Mouse (Mus musculus) stomach, embryonic 14.5 days (tissue): Measurements from ENCODE around the gene Psip1. TPM values are rescaled to one million over a fixed set of nuclear protein-coding genes. Genes with fewer than 3 reads are reported as not detected.

Experiments
- ATAC-seq: fragments of 200-750 bp; cut with Nextera tagmentation; 2 replicates; pipeline ENCODE4 v1.8.0; 2017; ENCODE audit warnings: low read depth, moderate TSS enrichment; ENCODE audit not compliant: insufficient number of reproducible peaks, insufficient read depth, low FRiP score
- H3K27ac ChIP-seq: fragments of 300-500 bp; sonication (generic); 2 replicates; pipeline ENCODE4 v1.5.1; 2014; ENCODE audit warnings: mild to moderate bottlenecking, low read length, moderate library complexity, mixed read lengths
- H3K27me3 ChIP-seq: fragments of 300-500 bp; sonication (generic); 2 replicates; pipeline ENCODE4 v1.6.1; 2014; ENCODE audit warnings: low read length, control low read depth, mixed read lengths; ENCODE audit not compliant: control insufficient read depth, insufficient read depth
- H3K36me3 ChIP-seq: fragments of 300-500 bp; sonication (generic); 2 replicates; pipeline ENCODE4 v1.6.1; 2014; ENCODE audit warnings: mild to moderate bottlenecking, control low read depth, low read length, moderate library complexity, mixed read lengths; ENCODE audit not compliant: control insufficient read depth, insufficient read depth
- H3K4me1 ChIP-seq: fragments of 300-500 bp; sonication (generic); 2 replicates; pipeline ENCODE4 v1.6.1; 2014; ENCODE audit warnings: low read length, control low read depth, mixed read lengths; ENCODE audit not compliant: control insufficient read depth, insufficient read depth
- H3K4me2 ChIP-seq: fragments of 300-500 bp; sonication (generic); replicated peaks from 2 replicates; pipeline ENCODE4 v1.6.1; 2014; ENCODE audit warnings: low read depth, low read length, control low read depth
- H3K4me3 ChIP-seq: fragments of 300-500 bp; sonication (generic); 2 replicates; pipeline ENCODE4 v1.5.1; 2014; ENCODE audit warnings: low read depth, low read length, control low read depth
- H3K9ac ChIP-seq: fragments of 300-500 bp; sonication (generic); replicated peaks from 2 replicates; pipeline ENCODE4 v1.6.1; 2014; ENCODE audit warnings: low read depth, mild to moderate bottlenecking, control low read depth, low read length, moderate library complexity, mixed read lengths
- H3K9me3 ChIP-seq: fragments of 300-500 bp; sonication (generic); 2 replicates; pipeline ENCODE4 v1.6.1; 2016; ENCODE audit warnings: low read depth, low read length, control low read depth; ENCODE audit not compliant: control insufficient read depth
- WGBS: fragments of 180-500 bp; shearing (Covaris S2); extraction: QIAGEN DNeasy Blood & Tissue Kit; methylation state at CpG from one replicate; pipeline ENCODE4 v1.1.7; 2014; 5-methylcytosine and 5-hydroxymethylcytosine counted together
- polyA plus RNA-seq: library from polyadenylated mRNA; unstranded; fragments of >200 nt; fragmentation: Nextera tagmentation; extraction: Ambion mirVana; gene quantifications from 2 replicates; pipeline ENCODE4 v1.2.1, GENCODE M21; 2014

Psip1 gene
- polyA plus RNA-seq, 1 experiment from 2014 or later: 137 TPM

DNA sequence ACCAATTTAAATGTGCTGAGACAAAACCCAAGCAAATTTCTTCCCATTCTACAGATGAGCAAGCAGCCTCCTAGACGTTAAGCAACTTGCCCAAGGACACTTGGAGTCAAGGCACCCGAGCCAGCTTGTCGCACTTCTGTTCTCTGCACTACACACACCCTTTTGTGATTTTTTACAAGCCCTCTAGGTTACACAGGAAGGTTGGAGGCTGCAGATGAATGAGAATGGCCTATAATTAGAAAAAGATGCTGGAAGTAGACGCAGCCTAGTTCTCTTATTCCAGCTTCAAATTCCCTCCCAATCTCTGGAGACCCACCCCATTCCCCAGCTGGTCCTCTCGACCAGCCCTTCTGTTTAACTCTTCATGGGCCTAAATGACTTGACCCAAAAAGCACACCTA is 2.9 kb upstream of the Psip1 start:
- 0 out of 2 replicates have a peak, but pooled peaks cover 5% of the 10 kb centered on the region for H3K36me3 ChIP-seq
- H3K9me3 ChIP-seq: no peaks in the 10 kb centered on the region
- no peaks in the 10 kb centered on the region for H3K27me3 ChIP-seq
- 44% methylated on average over 5 of the region's 5 CpGs for WGBS
- H3K4me2 ChIP-seq: no peak overlapping the region
- ATAC-seq: no peak
- no peak overlapping the region for H3K27ac ChIP-seq
- H3K4me1 ChIP-seq: peaks cover 4% of the 10 kb centered on the region; the same call in 1 of the 2 replicates
- H3K4me3 ChIP-seq: no peak overlapping the region
- no peak overlapping the region for H3K9ac ChIP-seq

DNA sequence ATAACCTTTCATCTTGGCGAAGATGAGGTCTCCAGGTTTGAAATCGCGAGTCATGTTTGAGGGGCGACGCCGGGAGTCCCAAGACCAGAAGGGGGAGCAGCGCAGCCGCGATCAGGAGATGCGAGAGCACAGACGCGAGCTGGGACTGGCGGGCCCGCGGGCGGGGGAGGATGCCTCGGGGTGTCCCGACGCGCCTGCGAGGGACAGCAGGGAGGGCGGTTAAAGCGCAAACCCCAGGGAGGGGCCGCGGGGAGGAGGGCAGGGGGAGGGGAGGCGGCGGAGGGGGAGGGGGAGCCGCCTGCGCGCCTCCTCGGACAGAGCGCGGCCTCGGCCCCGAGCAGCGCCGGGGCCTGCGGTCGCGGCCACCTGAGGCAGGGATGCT is 533 bp downstream of the Psip1 start:
- peak overlapping the region; percentile 57 for H3K4me2 ChIP-seq
- H3K4me3 ChIP-seq: peak overlapping the region; percentile 87
- no peaks in the 10 kb centered on the region for H3K9me3 ChIP-seq
- peak overlapping the region; percentile 96 for H3K27ac ChIP-seq
- peak; percentile 85; the same call in 1 of the 2 replicates for ATAC-seq
- peaks cover 7% of the 10 kb centered on the region; the same call in 1 of the 2 replicates for H3K4me1 ChIP-seq
- peaks cover 22% of the 10 kb centered on the region; the same call in 1 of the 2 replicates for H3K36me3 ChIP-seq
- WGBS: 1% methylated on average over 24 of the region's 40 CpGs
- no peaks in the 10 kb centered on the region for H3K27me3 ChIP-seq
- peak overlapping the region; percentile 87 for H3K9ac ChIP-seq

DNA sequence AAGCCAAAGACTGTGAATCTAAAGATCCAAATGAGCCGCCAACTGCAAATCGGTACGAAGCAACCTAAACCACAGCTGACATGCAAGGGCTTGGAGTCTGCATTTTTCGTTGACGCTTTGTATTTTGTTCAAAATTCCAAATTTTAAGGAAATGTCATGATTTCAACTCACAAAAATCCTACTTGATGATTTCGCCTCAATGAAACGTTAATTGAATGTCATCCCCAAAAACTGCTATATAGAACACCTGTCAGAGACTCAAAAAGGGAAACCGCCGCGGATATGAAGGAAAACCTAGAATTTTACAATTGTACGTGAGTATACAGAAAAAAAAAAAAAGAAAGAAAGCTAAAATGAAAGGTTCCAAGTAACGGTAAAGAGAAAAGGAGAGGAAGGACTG is 1.0 kb downstream of the Psip1 start:
- peak overlapping the region; percentile 87; the same call in 1 of the 2 replicates for H3K9ac ChIP-seq
- 21% methylated on average over 12 of the region's 12 CpGs for WGBS
- no peaks in the 10 kb centered on the region for H3K27me3 ChIP-seq
- peak overlapping the region; percentile 57 for H3K4me2 ChIP-seq
- H3K27ac ChIP-seq: no peak overlapping the region
- peak overlapping the region; percentile 87 for H3K4me3 ChIP-seq
- ATAC-seq: no peak
- no peaks in the 10 kb centered on the region for H3K9me3 ChIP-seq
- H3K4me1 ChIP-seq: peaks cover 7% of the 10 kb centered on the region; the same call in 1 of the 2 replicates
- H3K36me3 ChIP-seq: peaks cover 24% of the 10 kb centered on the region

- no peak overlapping the region for H3K9ac ChIP-seq
- WGBS: 77% methylated on average over 3 of the region's 3 CpGs
- H3K4me2 ChIP-seq: no peak overlapping the region
- H3K27ac ChIP-seq: no peak overlapping the region
- H3K4me3 ChIP-seq: no peak overlapping the region
- H3K4me1 ChIP-seq: no peaks in the 10 kb centered on the region
- H3K27me3 ChIP-seq: no peaks in the 10 kb centered on the region
- H3K9me3 ChIP-seq: no peaks in the 10 kb centered on the region
- peaks cover 71% of the 10 kb centered on the region for H3K36me3 ChIP-seq
- no peak for ATAC-seq
Observed at GRCm38 (mm10) chr4:83468208-83468607, 18.1 kb downstream of the Psip1 start.

- 85% methylated on average over 7 of the region's 7 CpGs for WGBS
- Histone ChIP-seq H3K4me1 (no peaks in the 10 kb centered on the region), H3K27me3 (no peaks in the 10 kb centered on the region), H3K9me3 (no peaks in the 10 kb centered on the region), H3K4me2 (no peak overlapping the region), H3K27ac (no peak overlapping the region), H3K9ac (no peak overlapping the region), H3K4me3 (no peak overlapping the region), H3K36me3 (peaks cover 72% of the 10 kb centered on the region)
- no peak for ATAC-seq
Observed at GRCm38 (mm10) chr4:83467615-83468014, 18.6 kb downstream of the Psip1 start.

DNA sequence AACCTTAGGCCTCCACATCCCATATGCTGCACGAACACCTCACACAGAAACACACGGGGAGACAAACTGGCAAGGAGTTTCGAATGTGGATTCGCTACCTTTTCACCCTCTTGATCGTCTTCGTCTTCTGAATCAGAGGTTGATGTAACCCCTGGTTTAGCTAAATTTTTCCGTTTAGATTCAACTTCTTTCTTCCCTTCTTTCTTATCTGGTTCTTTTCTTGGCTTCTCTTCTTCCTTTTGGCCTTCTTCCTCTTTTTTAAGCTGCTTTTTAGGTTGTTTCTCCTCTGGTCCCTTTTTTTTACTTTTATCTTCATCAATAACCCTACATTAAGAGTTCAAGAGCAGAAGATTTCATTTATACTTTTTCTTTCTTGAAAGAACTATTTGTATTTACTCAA is 21.4 kb downstream of the Psip1 start:
- ATAC-seq: no peak
- H3K4me3 ChIP-seq: no peak overlapping the region
- peaks cover 71% of the 10 kb centered on the region for H3K36me3 ChIP-seq
- no peak overlapping the region for H3K4me2 ChIP-seq
- 88% methylated on average over 7 of the region's 7 CpGs for WGBS
- no peak overlapping the region for H3K9ac ChIP-seq
- no peaks in the 10 kb centered on the region for H3K9me3 ChIP-seq
- no peak overlapping the region for H3K27ac ChIP-seq
- H3K4me1 ChIP-seq: no peaks in the 10 kb centered on the region
- no peaks in the 10 kb centered on the region for H3K27me3 ChIP-seq

DNA sequence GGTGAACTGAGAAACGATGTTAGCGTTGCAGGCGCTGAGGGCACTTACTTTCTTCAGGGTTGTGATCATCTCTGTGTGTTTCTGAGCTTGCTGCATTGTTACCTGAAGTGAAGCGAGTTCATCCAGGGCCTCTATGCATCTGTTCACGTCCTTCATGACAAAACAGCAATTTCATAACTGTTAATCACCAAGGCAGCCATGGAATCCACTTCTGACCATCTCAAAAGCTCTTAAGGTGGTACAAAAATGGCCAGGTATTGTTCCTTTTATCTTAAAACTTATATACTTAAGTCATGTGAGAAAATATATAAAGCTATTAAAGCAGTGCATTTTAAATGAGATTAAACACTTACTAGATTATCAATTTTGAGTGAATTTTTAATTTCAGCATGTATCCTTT is 26.2 kb downstream of the Psip1 start:
- Histone ChIP-seq H3K9me3 (no peaks in the 10 kb centered on the region), H3K4me2 (no peak overlapping the region), H3K4me3 (no peak overlapping the region), H3K4me1 (no peaks in the 10 kb centered on the region), H3K36me3 (peaks cover 64% of the 10 kb centered on the region), H3K9ac (no peak overlapping the region), H3K27ac (no peak overlapping the region), H3K27me3 (no peaks in the 10 kb centered on the region)
- no peak for ATAC-seq
- WGBS: 89% methylated on average over 5 of the region's 5 CpGs

DNA sequence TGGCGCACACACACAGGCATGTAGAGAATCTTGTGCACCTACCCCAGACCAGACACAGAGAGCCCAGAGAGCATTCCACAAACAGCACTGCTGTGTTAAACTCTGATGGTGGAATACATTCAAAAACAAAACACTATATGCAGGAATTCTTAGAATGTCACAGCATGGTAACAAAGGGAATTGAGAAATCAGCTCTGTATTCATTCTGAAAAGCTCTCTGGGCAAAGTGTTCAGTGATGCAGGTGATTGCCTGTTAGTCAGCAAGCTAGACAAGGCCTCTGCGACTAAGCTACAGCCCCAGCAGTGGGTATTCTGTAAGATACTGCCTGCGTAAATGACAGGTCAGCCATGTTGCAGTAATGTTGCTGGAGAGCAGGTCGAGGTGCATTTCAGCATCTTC is 35.5 kb downstream of the Psip1 start:
- WGBS: 98% methylated on average over 4 of the region's 4 CpGs
- no peaks in the 10 kb centered on the region for H3K9me3 ChIP-seq
- no peaks in the 10 kb centered on the region for H3K27me3 ChIP-seq
- no peaks in the 10 kb centered on the region for H3K4me1 ChIP-seq
- H3K4me3 ChIP-seq: no peak overlapping the region
- no peak for ATAC-seq
- no peak overlapping the region for H3K4me2 ChIP-seq
- no peak overlapping the region for H3K27ac ChIP-seq
- H3K9ac ChIP-seq: no peak overlapping the region
- H3K36me3 ChIP-seq: peaks cover 45% of the 10 kb centered on the region

DNA sequence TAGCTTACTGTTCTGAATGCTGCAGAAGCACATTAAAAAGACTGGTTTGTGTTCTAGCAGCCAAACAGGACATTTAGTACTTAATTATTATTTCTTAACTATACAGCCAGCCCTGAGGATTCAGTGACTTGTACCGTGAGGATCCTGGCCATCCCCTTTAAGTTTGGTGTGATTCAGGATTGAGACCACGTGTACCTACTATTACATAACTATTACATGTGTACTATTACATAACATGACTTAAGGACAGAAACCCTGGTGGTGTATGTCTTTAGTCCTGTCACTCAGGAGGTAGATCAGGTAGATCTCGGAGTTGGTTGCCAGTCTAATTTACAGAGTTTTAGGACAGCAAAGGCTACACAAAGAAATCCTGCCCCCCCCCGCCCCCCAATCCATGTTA is 45.2 kb downstream of the Psip1 start:
- 93% methylated on average over 4 of the region's 4 CpGs for WGBS

More for the DNA sequence above, 45.2 kb downstream of the Psip1 start:
- peaks cover 50% of the 10 kb centered on the region for H3K36me3 ChIP-seq
- H3K9ac ChIP-seq: no peak overlapping the region
- H3K27me3 ChIP-seq: no peaks in the 10 kb centered on the region
- no peak overlapping the region for H3K4me3 ChIP-seq
- H3K27ac ChIP-seq: no peak overlapping the region
- H3K4me2 ChIP-seq: no peak overlapping the region
- H3K9me3 ChIP-seq: no peaks in the 10 kb centered on the region
- no peaks in the 10 kb centered on the region for H3K4me1 ChIP-seq
- ATAC-seq: no peak
